Mouse (Mus musculus) G1E-ER4 (cell line): ENCODE results near the gene Gin1. TPM values are rescaled to one million over a fixed set of nuclear protein-coding genes. Genes with fewer than 3 reads are reported as not detected.

Source experiments
- GATA1 ChIP-seq: IDR thresholded peaks from one replicate; pipeline ENCODE4 v1.8.0; 2012; ENCODE audit warnings: low read length, inconsistent platforms
- polyA plus RNA-seq: library from polyadenylated mRNA; stranded (reverse); fragments of >175 nt; gene quantifications from 2 replicates; pipeline ENCODE4 v1.2.3, GENCODE M21; 2012

Gin1 gene
- polyA plus RNA-seq, 1 experiment, result 2.1 TPM

- TF ChIP-seq GATA1, result no peak
Measured at GRCm38 (mm10) chr1:97828087-97828486, 58.1 kb downstream of the Gin1 start.

- TF ChIP-seq GATA1, result no peak
Measured at GRCm38 (mm10) chr1:97833466-97834353, 63.7 kb downstream of the Gin1 start.

- TF ChIP-seq GATA1, result no peak
Measured at GRCm38 (mm10) chr1:97834354-97834822, 64.4 kb downstream of the Gin1 start.

Other genes with a start within 250 kb of the Gin1 start
- 5.2 and 14.2 TPM in 2 replicates for gene D1Ertd622e, start 108.1 kb upstream of the Gin1 start, polyA plus RNA-seq
- gene Ppip5k2, start 239 bp downstream of the Gin1 start, polyA plus RNA-seq, result 6.4 and 7.9 TPM in 2 replicates